Mouse (Mus musculus) liver, embryonic 11.5 days (tissue): Measurements from ENCODE around the gene Ppp2r3a. TPM values are rescaled to one million over a fixed set of nuclear protein-coding genes. Genes with fewer than 3 reads are reported as not detected.

Source experiments
- ATAC-seq: fragments of 200-750 bp; cut with Nextera tagmentation; replicated peaks from 2 replicates; pipeline ENCODE4 v1.8.0; 2017; ENCODE audit warnings: moderate number of reproducible peaks, mild to moderate bottlenecking, moderate TSS enrichment, moderate library complexity; ENCODE audit not compliant: low FRiP score
- DNase-seq: peaks from one replicate; pipeline ENCODE4 v3.0.0-alpha.2; 2017; ENCODE audit warnings: low spot score
- H3K27ac ChIP-seq: fragments of 300-500 bp; sonication (generic); 2 replicates; pipeline ENCODE4 v1.5.1; 2014; ENCODE audit warnings: mild to moderate bottlenecking, low read depth, low read length, control low read depth
- H3K27me3 ChIP-seq: fragments of 300-500 bp; sonication (generic); replicated peaks from 2 replicates; pipeline ENCODE4 v1.6.1; 2014; ENCODE audit warnings: low read length, mixed read lengths; ENCODE audit not compliant: control insufficient read depth, insufficient read depth
- H3K36me3 ChIP-seq: fragments of 300-500 bp; sonication (generic); 2 replicates; pipeline ENCODE4 v1.6.1; 2014; ENCODE audit warnings: mild to moderate bottlenecking, low read length, moderate library complexity, mixed read lengths; ENCODE audit not compliant: control insufficient read depth, insufficient read depth
- H3K4me1 ChIP-seq: fragments of 300-500 bp; sonication (generic); replicated peaks from 2 replicates; pipeline ENCODE4 v1.6.1; 2014; ENCODE audit warnings: low read length, mixed read lengths; ENCODE audit not compliant: control insufficient read depth, insufficient read depth
- H3K4me2 ChIP-seq: fragments of 300-500 bp; sonication (generic); 2 replicates; pipeline ENCODE4 v1.6.1; 2014; ENCODE audit warnings: mild to moderate bottlenecking, control low read depth, moderate library complexity
- H3K4me3 ChIP-seq: fragments of 300-500 bp; sonication (generic); 2 replicates; pipeline ENCODE4 v1.5.1; 2014; ENCODE audit warnings: low read depth, low read length, control low read depth
- H3K9ac ChIP-seq: fragments of 300-500 bp; sonication (generic); 2 replicates; pipeline ENCODE4 v1.6.1; 2014; ENCODE audit warnings: low read depth, low read length, control low read depth
- H3K9me3 ChIP-seq: fragments of 300-500 bp; sonication (generic); 2 replicates; pipeline ENCODE4 v1.6.1; 2016; ENCODE audit warnings: low read length, inconsistent platforms, mixed read lengths; ENCODE audit not compliant: control insufficient read depth
- WGBS: fragments of 180-500 bp; shearing (Covaris S2); extraction: QIAGEN DNeasy Blood & Tissue Kit; methylation state at CpG from one replicate; pipeline ENCODE4 v1.1.7; 2014; 5-methylcytosine and 5-hydroxymethylcytosine counted together
- polyA plus RNA-seq: library from polyadenylated mRNA; unstranded; fragments of >200 nt; fragmentation: Nextera tagmentation; extraction: Ambion mirVana; gene quantifications from 2 replicates; pipeline ENCODE4 v1.2.1, GENCODE M21; 2014

The Ppp2r3a gene
- polyA plus RNA-seq = 7.5 and 7.9 TPM in 2 replicates

GRCm38 (mm10) chr9:101251644-101252337 is at the start of gene Ppp2r3a:
TSS of gene Ppp2r3a (minus strand) at chr9:101251795.
- peak within 1 kb of the TSS; percentile 78; the same call in 1 of the 2 replicates for H3K27ac ChIP-seq
- H3K9ac ChIP-seq = peak within 1 kb of the TSS; percentile 69
- H3K9me3 ChIP-seq = no peaks in the 10 kb centered on the region
- WGBS = 1% methylated on average over 50 of the region's 50 CpGs
- H3K4me2 ChIP-seq = peak within 1 kb of the TSS; percentile 95
- peak within 1 kb of the TSS; percentile 73 for H3K4me3 ChIP-seq
- ATAC-seq = peak; percentile 93
- peaks cover 8% of the 10 kb centered on the region for H3K4me1 ChIP-seq
- H3K27me3 ChIP-seq = no peaks in the 10 kb centered on the region
- peak; percentile 100 for DNase-seq
- H3K36me3 ChIP-seq = no peaks in the 10 kb centered on the region

DNA sequence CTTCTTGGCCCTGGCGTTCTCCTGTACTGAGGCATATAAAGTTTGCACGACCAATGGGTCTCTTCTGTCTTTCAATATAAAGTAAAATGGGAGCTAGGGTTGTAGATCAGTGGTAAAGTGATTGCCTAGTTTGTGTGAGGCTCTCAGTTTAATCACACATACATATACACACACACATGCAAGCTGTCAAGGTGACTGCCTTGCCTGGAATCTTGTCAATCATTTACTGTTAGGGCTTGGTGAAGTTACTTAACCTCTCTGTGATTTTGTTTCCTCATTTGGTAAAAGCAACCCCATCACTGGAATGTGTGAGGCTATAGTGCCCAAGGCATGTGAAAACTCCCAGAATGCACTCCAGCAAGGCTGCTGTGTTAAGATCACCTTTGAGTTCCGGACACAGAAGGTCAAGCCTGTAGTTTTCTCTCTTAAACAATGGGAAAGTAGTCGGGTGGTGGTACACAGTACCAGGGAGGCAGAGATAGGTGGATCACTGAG is 48.9 kb upstream of the Ppp2r3a start:
- H3K27me3 ChIP-seq = no peaks in the 10 kb centered on the region
- DNase-seq (no peak), ATAC-seq (no peak)
- H3K4me3 ChIP-seq = no peak overlapping the region
- 74% methylated on average over 4 of the region's 4 CpGs for WGBS
- no peak overlapping the region for H3K4me2 ChIP-seq
- no peak overlapping the region for H3K9ac ChIP-seq
- H3K27ac ChIP-seq = no peak overlapping the region
- H3K9me3 ChIP-seq = no peaks in the 10 kb centered on the region
- H3K4me1 ChIP-seq = no peaks in the 10 kb centered on the region
- no peaks in the 10 kb centered on the region for H3K36me3 ChIP-seq

- H3K4me3 ChIP-seq = no peak overlapping the region
- no peak for DNase-seq
Observed at GRCm38 (mm10) chr9:101291676-101292660, 40.4 kb upstream of the Ppp2r3a start.

DNA sequence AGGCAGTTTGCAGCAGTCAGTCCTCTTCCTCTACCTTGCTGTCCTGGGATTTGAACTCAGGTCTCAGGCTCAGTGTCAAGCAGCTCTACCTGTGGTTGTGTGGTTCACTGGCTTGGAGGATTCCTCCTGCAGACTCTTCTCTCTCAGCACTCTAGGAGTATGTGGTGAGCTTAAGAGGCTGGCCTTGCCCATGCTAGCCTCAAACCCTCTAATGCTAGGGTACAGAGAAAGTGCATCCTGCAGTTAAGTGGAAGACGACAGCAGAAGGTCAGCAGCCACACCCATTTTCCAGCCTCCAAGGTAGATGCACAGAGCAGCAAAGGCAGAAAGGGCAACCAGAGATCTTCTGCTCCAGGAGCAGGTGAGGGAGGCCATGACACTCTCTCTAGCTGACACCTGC is 39.3 kb upstream of the Ppp2r3a start:
- Histone ChIP-seq H3K4me2 (no peak overlapping the region), H3K4me1 (no peaks in the 10 kb centered on the region), H3K27me3 (no peaks in the 10 kb centered on the region), H3K36me3 (no peaks in the 10 kb centered on the region), H3K9ac (no peak overlapping the region), H3K4me3 (no peak overlapping the region), H3K27ac (no peak overlapping the region), H3K9me3 (no peaks in the 10 kb centered on the region)
- 70% methylated on average over 1 of the region's 1 CpGs for WGBS
- ATAC-seq = no peak
- no peak for DNase-seq

More at GRCm38 (mm10) chr9:101291676-101292660, 40.4 kb upstream of the Ppp2r3a start:
- Histone ChIP-seq H3K27ac (no peak overlapping the region), H3K27me3 (no peaks in the 10 kb centered on the region), H3K4me1 (no peaks in the 10 kb centered on the region), H3K4me2 (no peak overlapping the region), H3K9me3 (no peaks in the 10 kb centered on the region), H3K9ac (no peak overlapping the region), H3K36me3 (no peaks in the 10 kb centered on the region)
- no peak for ATAC-seq
- WGBS = 81% methylated on average over 19 of the region's 19 CpGs

- Histone ChIP-seq H3K4me3 (no peak overlapping the region), H3K9ac (no peak overlapping the region), H3K9me3 (no peaks in the 10 kb centered on the region), H3K4me2 (no peak overlapping the region), H3K4me1 (no peaks in the 10 kb centered on the region), H3K27me3 (no peaks in the 10 kb centered on the region), H3K36me3 (no peaks in the 10 kb centered on the region), H3K27ac (no peak overlapping the region)
- WGBS = 84% methylated on average over 11 of the region's 11 CpGs
- ATAC-seq (no peak), DNase-seq (no peak)
Observed at GRCm38 (mm10) chr9:101289750-101290149, 38.2 kb upstream of the Ppp2r3a start.

DNA sequence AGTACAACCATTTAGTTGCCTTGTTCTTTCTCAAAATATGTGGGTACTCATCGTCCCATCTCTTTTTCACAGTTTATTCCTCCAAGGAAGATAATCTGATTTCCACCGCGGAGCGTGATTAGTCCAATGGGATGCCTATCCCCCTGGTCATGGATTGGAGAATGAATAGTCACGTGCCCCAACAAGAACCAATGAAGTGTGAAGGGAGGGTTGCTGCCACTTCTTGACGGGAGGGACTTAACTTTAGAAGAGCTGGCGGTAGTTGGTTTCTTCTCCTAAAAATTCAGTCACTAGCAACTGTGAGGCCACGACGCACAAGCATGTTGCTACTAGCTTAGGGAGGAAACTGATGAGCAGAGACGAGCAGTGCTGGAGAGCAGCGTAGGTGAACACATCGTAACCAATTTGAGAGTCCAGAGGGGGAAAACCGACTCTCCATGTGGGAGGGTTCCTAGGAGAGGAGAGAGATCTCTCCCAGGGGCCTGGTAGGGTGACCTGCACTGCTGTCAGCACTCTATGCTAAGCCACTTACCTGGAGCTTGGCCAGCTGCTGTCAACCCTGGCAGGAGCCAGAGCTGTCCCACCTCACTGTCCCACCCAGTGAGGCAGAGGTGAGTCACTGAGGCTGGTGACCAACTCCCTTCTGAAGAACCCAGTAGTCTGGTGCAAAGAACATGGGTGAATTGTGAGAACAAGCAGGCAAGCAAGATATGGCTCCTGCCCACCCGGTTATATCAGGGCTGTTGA is 37.5 kb upstream of the Ppp2r3a start:
- Histone ChIP-seq H3K4me3 (no peak overlapping the region), H3K4me1 (no peaks in the 10 kb centered on the region), H3K27ac (no peak overlapping the region), H3K9ac (no peak overlapping the region), H3K27me3 (no peaks in the 10 kb centered on the region), H3K9me3 (no peaks in the 10 kb centered on the region), H3K4me2 (no peak overlapping the region), H3K36me3 (no peaks in the 10 kb centered on the region)
- 84% methylated on average over 14 of the region's 14 CpGs for WGBS
- no peak for DNase-seq
- no peak for ATAC-seq

- Histone ChIP-seq H3K4me3 (no peak overlapping the region), H3K27me3 (no peaks in the 10 kb centered on the region), H3K9me3 (no peaks in the 10 kb centered on the region), H3K36me3 (no peaks in the 10 kb centered on the region), H3K9ac (no peak overlapping the region), H3K4me2 (no peak overlapping the region), H3K27ac (no peak overlapping the region), H3K4me1 (no peaks in the 10 kb centered on the region)
- ATAC-seq (no peak), DNase-seq (no peak)
- WGBS = 82% methylated on average over 4 of the region's 4 CpGs
Observed at GRCm38 (mm10) chr9:101286766-101287165, 35.2 kb upstream of the Ppp2r3a start.

DNA sequence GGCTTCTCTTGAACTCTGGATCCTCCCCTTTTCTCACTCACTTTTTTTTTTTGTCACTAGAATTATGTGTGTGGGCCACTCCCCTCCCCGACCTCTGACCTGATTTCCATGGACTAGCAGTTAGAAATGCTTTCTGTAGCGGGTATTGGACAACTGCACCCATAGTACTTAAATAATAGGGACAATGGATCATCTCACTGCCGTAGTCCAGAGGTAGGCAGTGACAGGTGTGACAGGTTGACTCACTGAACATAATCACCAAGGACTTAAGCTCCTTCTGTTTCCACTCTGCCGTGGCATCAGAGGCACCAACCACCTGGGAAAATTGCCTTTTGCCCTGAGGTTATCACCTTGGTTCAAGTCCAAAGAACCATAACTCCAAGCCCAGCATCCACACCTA is 32.5 kb upstream of the Ppp2r3a start:
- ATAC-seq (no peak), DNase-seq (no peak)
- no peak overlapping the region for H3K27ac ChIP-seq
- H3K4me2 ChIP-seq = no peak overlapping the region
- no peak overlapping the region for H3K9ac ChIP-seq
- no peaks in the 10 kb centered on the region for H3K36me3 ChIP-seq
- no peaks in the 10 kb centered on the region for H3K27me3 ChIP-seq
- H3K4me1 ChIP-seq = no peaks in the 10 kb centered on the region
- WGBS = 75% methylated on average over 4 of the region's 4 CpGs
- H3K9me3 ChIP-seq = no peaks in the 10 kb centered on the region
- no peak overlapping the region for H3K4me3 ChIP-seq
